Mouse (Mus musculus): ENCODE results near the gene Cdc25b.

The Cdc25b gene

GRCm38 (mm10) chr2:131159938-131160581, 26.7 kb upstream of the Cdc25b start, which contains the start of gene 1700037H04Rik:
1700037H04Rik (minus strand) TSS chr2:131160081.
- DNase-seq (ENCODE audit: low spot score): peak; percentile 82

GRCm38 (mm10) chr2:131160671-131161111, 26.1 kb upstream of the Cdc25b start:
- DNase-seq (ENCODE audit: low spot score): no peak

- no peak for DNase-seq (ENCODE audit: low spot score)
Measured at GRCm38 (mm10) chr2:131163924-131164323, 22.8 kb upstream of the Cdc25b start.

- no peak for DNase-seq (ENCODE audit: low spot score)
Measured at GRCm38 (mm10) chr2:131166172-131166571, 20.6 kb upstream of the Cdc25b start.

- no peak for DNase-seq (ENCODE audit: low spot score)
Measured at GRCm38 (mm10) chr2:131167984-131168383, 18.8 kb upstream of the Cdc25b start.

- no peak for DNase-seq (ENCODE audit: low spot score)
Measured at GRCm38 (mm10) chr2:131168914-131169313, 17.8 kb upstream of the Cdc25b start.

GRCm38 (mm10) chr2:131170936-131171335, 15.8 kb upstream of the Cdc25b start:
- no peak for DNase-seq (ENCODE audit: low spot score)

GRCm38 (mm10) chr2:131171401-131172104, 15.2 kb upstream of the Cdc25b start:
- no peak for DNase-seq (ENCODE audit: low spot score)

GRCm38 (mm10) chr2:131172322-131172721, 14.4 kb upstream of the Cdc25b start:
- DNase-seq (ENCODE audit: low spot score): no peak

GRCm38 (mm10) chr2:131174700-131175099, 12.0 kb upstream of the Cdc25b start:
- no peak for DNase-seq (ENCODE audit: low spot score)

GRCm38 (mm10) chr2:131175286-131175944, 11.3 kb upstream of the Cdc25b start:
- DNase-seq (ENCODE audit: low spot score): no peak

GRCm38 (mm10) chr2:131175945-131176309, 10.8 kb upstream of the Cdc25b start:
- DNase-seq (ENCODE audit: low spot score): no peak

GRCm38 (mm10) chr2:131176491-131176890, 10.3 kb upstream of the Cdc25b start:
- DNase-seq (ENCODE audit: low spot score): no peak

GRCm38 (mm10) chr2:131177932-131178331, 8.8 kb upstream of the Cdc25b start:
- no peak for DNase-seq (ENCODE audit: low spot score)

GRCm38 (mm10) chr2:131178828-131179245, 7.9 kb upstream of the Cdc25b start:
- DNase-seq (ENCODE audit: low spot score): no peak

- DNase-seq (ENCODE audit: low spot score): no peak
Measured at GRCm38 (mm10) chr2:131179246-131179886, 7.4 kb upstream of the Cdc25b start.

- no peak for DNase-seq (ENCODE audit: low spot score)
Measured at GRCm38 (mm10) chr2:131179990-131180587, 6.7 kb upstream of the Cdc25b start, which contains the start of gene Cenpb. Cenpb (minus strand) TSS chr2:131180067.

- DNase-seq (ENCODE audit: low spot score): no peak
Measured at GRCm38 (mm10) chr2:131186343-131186742, 406 bp upstream of the Cdc25b start.

- no peak for DNase-seq (ENCODE audit: low spot score)
Measured at GRCm38 (mm10) chr2:131187602-131187922, 813 bp downstream of the Cdc25b start.

GRCm38 (mm10) chr2:131188311-131188710, 1.6 kb downstream of the Cdc25b start:
- DNase-seq (ENCODE audit: low spot score): no peak

- no peak for DNase-seq (ENCODE audit: low spot score)
Measured at GRCm38 (mm10) chr2:131189521-131190309, 3.0 kb downstream of the Cdc25b start.
